Mouse (Mus musculus): ENCODE data around the gene Dzip3. TPM values are rescaled to one million over a fixed set of nuclear protein-coding genes. Genes with fewer than 3 reads are reported as not detected.

Dzip3 gene
- polyA plus RNA-seq, 1 experiment = 1.5 TPM

DNA sequence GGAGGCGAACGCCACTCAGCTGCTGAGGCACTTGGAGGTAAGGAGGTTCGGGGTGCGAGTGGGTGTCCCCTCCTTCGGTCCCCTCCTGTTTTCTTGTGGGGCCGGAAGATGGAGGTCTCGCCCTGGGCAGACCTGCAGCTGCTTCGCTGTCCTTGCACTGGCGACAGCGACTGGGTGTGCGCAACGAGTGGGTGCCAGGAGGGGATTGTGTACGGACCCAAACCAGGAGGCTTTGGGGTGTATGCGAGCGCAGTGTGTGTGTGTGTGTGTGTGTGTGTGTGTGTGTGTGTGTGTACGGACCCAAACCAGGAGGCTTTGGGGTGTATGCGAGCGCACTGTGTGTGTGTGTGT, 353 bp upstream of the Dzip3 start:
- under 1% methylated on average over 18 of the region's 18 CpGs for WGBS
- peak overlapping the region; percentile 96 for H3K4me3 ChIP-seq (ENCODE audit: extremely low read depth, insufficient read depth, insufficient read length)
- no peaks in the 10 kb centered on the region for H3K27me3 ChIP-seq (ENCODE audit: control insufficient read depth, insufficient read depth, low read length)
- TF ChIP-seq POLR2A (IDR thresholded peaks at IDR 0.05; ENCODE audit: low read depth, low read length) = no peak
- TF ChIP-seq CTCF (IDR thresholded peaks at IDR 0.05; ENCODE audit: extremely low read depth, insufficient read depth, insufficient read length, insufficient replicate concordance) = no peak
- no peak for DNase-seq (ENCODE audit: low read depth in 1 of 2, low spot score in 2 of 2)
- H3K27ac ChIP-seq (ENCODE audit: insufficient read depth, low read length) = no peak overlapping the region
- no peaks in the 10 kb centered on the region for H3K36me3 ChIP-seq (ENCODE audit: control insufficient read depth, insufficient read depth, low read length)
- H3K4me1 ChIP-seq (ENCODE audit: control insufficient read depth, insufficient read depth, insufficient read length) = no peaks in the 10 kb centered on the region

DNA sequence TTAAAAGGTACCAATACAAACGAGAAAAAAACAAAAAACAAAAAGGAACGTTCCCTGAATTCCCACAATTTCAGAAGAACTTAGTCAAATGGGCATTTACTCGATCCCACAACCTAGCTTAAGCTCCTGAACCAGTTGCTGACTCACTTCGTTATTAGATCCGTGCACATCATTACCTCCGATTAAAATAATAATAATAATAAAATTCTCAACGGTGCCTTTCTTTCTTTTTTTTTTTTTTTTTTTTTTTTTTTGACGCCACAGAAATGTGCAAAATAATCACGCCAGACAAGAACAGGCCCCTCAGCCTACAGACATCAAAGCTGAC, 770 bp downstream of the Dzip3 start:
- TF ChIP-seq POLR2A (IDR thresholded peaks at IDR 0.05; ENCODE audit: low read depth, low read length) (no peak), CTCF (IDR thresholded peaks at IDR 0.05; ENCODE audit: extremely low read depth, insufficient read depth, insufficient read length, insufficient replicate concordance) (no peak)
- Histone ChIP-seq H3K27ac (ENCODE audit: insufficient read depth, low read length) (peak overlapping the region; percentile 78), H3K27me3 (ENCODE audit: control insufficient read depth, insufficient read depth, low read length) (no peaks in the 10 kb centered on the region), H3K4me3 (ENCODE audit: extremely low read depth, insufficient read depth, insufficient read length) (peak overlapping the region; percentile 96), H3K36me3 (ENCODE audit: control insufficient read depth, insufficient read depth, low read length) (no peaks in the 10 kb centered on the region), H3K4me1 (ENCODE audit: control insufficient read depth, insufficient read depth, insufficient read length) (no peaks in the 10 kb centered on the region)
- WGBS = under 1% methylated on average over 9 of the region's 9 CpGs
- no peak for DNase-seq (ENCODE audit: low read depth in 1 of 2, low spot score in 2 of 2)

DNA sequence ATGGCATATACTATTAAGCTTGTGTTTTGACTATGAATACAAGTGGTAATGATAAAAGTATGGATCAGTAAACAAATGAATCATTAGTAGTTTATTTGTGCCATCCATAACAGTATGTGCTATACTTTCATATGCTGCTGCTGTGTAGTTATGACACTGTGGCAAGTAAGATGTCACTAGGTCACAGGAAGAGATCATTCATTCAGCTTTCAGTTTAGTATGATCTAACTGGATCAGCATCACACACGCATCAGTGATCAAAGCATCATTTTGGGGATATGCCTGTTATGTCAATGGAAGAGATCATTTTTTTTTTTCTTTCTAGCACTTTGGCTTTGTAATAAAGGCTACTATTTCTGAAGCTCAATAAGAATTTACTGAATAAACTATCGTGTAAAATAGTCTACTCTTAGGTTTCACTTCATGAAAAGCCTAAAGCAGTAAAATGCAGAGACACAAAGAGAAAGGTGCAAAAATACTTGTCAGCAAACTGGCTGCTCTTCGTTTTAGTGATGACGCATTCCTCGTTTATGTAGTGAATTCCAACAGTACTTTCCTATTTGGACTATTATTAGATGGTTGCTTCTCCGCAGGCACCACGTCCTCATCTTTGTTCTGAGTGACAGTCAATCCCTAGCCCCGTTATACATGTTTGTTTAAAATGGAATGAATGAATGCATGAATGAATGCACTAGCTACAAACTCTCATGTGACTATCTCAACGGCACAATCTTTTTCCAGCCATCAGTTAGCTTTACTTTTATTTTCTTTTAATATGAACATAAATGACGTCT, 1.3 kb downstream of the Dzip3 start:
- Histone ChIP-seq H3K27me3 (ENCODE audit: control insufficient read depth, insufficient read depth, low read length) (no peaks in the 10 kb centered on the region), H3K27ac (ENCODE audit: insufficient read depth, low read length) (no peak overlapping the region), H3K4me3 (ENCODE audit: extremely low read depth, insufficient read depth, insufficient read length) (peak overlapping the region; percentile 96; the same call in 1 of the 2 replicates), H3K4me1 (ENCODE audit: control insufficient read depth, insufficient read depth, insufficient read length) (no peaks in the 10 kb centered on the region), H3K36me3 (ENCODE audit: control insufficient read depth, insufficient read depth, low read length) (no peaks in the 10 kb centered on the region)
- no peak for DNase-seq (ENCODE audit: low read depth in 1 of 2, low spot score in 2 of 2)
- TF ChIP-seq POLR2A (IDR thresholded peaks at IDR 0.05; ENCODE audit: low read depth, low read length) = no peak
- TF ChIP-seq CTCF (IDR thresholded peaks at IDR 0.05; ENCODE audit: extremely low read depth, insufficient read depth, insufficient read length, insufficient replicate concordance) = no peak
- WGBS = 16% methylated on average over 10 of the region's 10 CpGs

DNA sequence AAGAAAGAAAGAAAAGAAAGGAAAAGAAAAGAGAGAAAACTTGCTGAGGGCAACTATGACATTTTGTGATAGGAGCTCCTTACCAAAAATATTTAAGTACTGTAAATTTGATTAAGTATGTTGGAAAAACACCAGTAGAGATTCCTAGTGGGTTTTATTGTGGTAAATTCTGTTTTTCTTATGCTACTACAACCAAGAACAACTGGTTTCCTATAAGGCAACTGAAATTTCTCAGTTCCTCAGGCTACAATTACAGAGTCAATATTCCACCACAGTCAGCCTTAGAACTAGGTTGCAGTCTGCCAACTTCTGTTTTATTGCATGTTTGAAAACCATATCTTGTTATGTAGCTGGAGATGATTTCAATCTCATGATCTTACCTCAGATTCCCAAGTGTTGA, 4.3 kb downstream of the Dzip3 start:
- no peak overlapping the region for H3K27ac ChIP-seq (ENCODE audit: insufficient read depth, low read length)
- no peaks in the 10 kb centered on the region for H3K36me3 ChIP-seq (ENCODE audit: control insufficient read depth, insufficient read depth, low read length)
- H3K4me3 ChIP-seq (ENCODE audit: extremely low read depth, insufficient read depth, insufficient read length) = no peak overlapping the region
- DNase-seq (ENCODE audit: low read depth in 1 of 2, low spot score in 2 of 2) = no peak
- no peak for TF ChIP-seq POLR2A (IDR thresholded peaks at IDR 0.05; ENCODE audit: low read depth, low read length)
- TF ChIP-seq CTCF (IDR thresholded peaks at IDR 0.05; ENCODE audit: extremely low read depth, insufficient read depth, insufficient read length, insufficient replicate concordance) = no peak
- H3K27me3 ChIP-seq (ENCODE audit: control insufficient read depth, insufficient read depth, low read length) = no peaks in the 10 kb centered on the region
- no peaks in the 10 kb centered on the region for H3K4me1 ChIP-seq (ENCODE audit: control insufficient read depth, insufficient read depth, insufficient read length)

DNA sequence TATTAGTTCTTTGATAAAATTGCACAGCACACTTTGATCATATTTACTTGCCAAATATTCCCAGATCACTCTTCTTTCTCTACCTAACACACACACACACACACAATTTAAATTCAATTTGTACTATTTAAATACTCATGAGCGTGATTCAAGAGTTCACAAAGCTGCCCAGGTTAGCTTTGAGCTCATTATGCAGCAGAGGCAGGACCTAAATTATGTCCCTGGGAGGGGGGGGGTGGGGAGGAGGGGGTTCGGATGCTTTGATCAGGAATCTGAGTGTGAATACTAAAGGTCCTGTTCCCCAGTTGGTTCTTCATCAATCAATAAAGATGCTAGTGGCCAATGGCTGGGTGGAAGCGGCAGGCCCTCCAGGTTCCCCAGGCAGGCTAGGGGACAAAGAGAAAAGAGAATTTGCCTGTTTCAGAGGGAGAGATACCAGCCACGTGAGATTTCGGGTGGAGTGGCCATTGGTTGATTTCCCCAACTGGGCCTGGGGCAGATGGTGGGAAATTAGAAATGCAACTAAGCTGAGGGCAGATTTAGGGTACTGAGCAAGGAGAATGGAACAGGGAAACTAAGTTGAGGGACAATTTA, 8.8 kb downstream of the Dzip3 start:
- Histone ChIP-seq H3K36me3 (ENCODE audit: control insufficient read depth, insufficient read depth, low read length) (no peaks in the 10 kb centered on the region; the same call in 1 of the 2 replicates), H3K27ac (ENCODE audit: insufficient read depth, low read length) (no peak overlapping the region), H3K4me1 (ENCODE audit: control insufficient read depth, insufficient read depth, insufficient read length) (no peaks in the 10 kb centered on the region), H3K27me3 (ENCODE audit: control insufficient read depth, insufficient read depth, low read length) (no peaks in the 10 kb centered on the region), H3K4me3 (ENCODE audit: extremely low read depth, insufficient read depth, insufficient read length) (no peak overlapping the region)
- DNase-seq (ENCODE audit: low read depth in 1 of 2, low spot score in 2 of 2) = no peak
- TF ChIP-seq POLR2A (IDR thresholded peaks at IDR 0.05; ENCODE audit: low read depth, low read length) (no peak), CTCF (IDR thresholded peaks at IDR 0.05; ENCODE audit: extremely low read depth, insufficient read depth, insufficient read length, insufficient replicate concordance) (no peak)
- 88% methylated on average over 5 of the region's 5 CpGs for WGBS

DNA sequence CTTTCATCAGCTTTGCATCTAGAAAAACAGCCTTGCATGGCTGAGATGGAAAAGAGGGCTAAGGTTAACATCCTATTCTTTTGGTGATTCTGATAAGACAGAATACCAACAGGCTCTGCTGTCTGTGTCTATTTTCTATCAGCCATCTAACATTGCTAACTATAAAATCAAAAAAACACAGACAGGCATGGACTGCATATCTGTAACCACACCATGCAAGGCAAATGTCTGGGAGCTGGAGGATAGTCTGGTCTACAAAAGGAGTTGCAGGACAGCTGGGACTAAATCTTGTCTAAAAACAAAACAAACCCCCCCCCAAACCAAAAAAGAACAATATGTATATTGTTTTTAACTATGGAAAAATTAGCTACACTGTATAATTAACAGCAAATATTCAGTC, 14.0 kb downstream of the Dzip3 start:
- Histone ChIP-seq H3K4me3 (ENCODE audit: extremely low read depth, insufficient read depth, insufficient read length) (no peak overlapping the region), H3K27me3 (ENCODE audit: control insufficient read depth, insufficient read depth, low read length) (no peaks in the 10 kb centered on the region), H3K27ac (ENCODE audit: insufficient read depth, low read length) (no peak overlapping the region), H3K4me1 (ENCODE audit: control insufficient read depth, insufficient read depth, insufficient read length) (no peaks in the 10 kb centered on the region), H3K36me3 (ENCODE audit: control insufficient read depth, insufficient read depth, low read length) (peaks cover 2% of the 10 kb centered on the region; the same call in 1 of the 2 replicates)
- TF ChIP-seq POLR2A (IDR thresholded peaks at IDR 0.05; ENCODE audit: low read depth, low read length) (no peak), CTCF (IDR thresholded peaks at IDR 0.05; ENCODE audit: extremely low read depth, insufficient read depth, insufficient read length, insufficient replicate concordance) (no peak)
- no peak for DNase-seq (ENCODE audit: low read depth in 1 of 2, low spot score in 2 of 2)

DNA sequence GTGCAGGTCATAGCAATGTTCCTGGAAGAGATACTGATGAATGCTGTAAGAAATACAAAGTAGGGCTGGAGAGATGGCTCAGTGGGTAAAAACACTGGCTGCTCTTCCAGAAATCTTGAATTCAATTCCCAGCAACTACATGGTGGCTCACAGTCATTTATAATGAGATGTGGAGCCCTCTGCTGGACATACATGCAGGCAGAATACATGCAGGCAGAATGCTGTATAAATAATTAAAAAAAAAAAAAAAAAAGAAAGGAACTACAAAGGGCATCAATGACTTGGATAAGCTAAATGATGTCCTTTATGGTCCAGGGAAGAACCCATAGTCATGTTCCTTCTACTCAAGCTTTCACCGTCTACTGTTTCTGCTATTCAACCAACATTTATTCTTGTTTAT, 20.4 kb downstream of the Dzip3 start:
- WGBS = 96% methylated on average over 1 of the region's 1 CpGs
- H3K4me1 ChIP-seq (ENCODE audit: control insufficient read depth, insufficient read depth, insufficient read length) = no peaks in the 10 kb centered on the region
- TF ChIP-seq POLR2A (IDR thresholded peaks at IDR 0.05; ENCODE audit: low read depth, low read length) = no peak
- TF ChIP-seq CTCF (IDR thresholded peaks at IDR 0.05; ENCODE audit: extremely low read depth, insufficient read depth, insufficient read length, insufficient replicate concordance) = no peak
- no peak for DNase-seq (ENCODE audit: low read depth in 1 of 2, low spot score in 2 of 2)
- no peak overlapping the region for H3K4me3 ChIP-seq (ENCODE audit: extremely low read depth, insufficient read depth, insufficient read length)
- no peaks in the 10 kb centered on the region for H3K36me3 ChIP-seq (ENCODE audit: control insufficient read depth, insufficient read depth, low read length)
- H3K27me3 ChIP-seq (ENCODE audit: control insufficient read depth, insufficient read depth, low read length) = no peaks in the 10 kb centered on the region
- no peak overlapping the region for H3K27ac ChIP-seq (ENCODE audit: insufficient read depth, low read length)
